Mouse (Mus musculus): Measurements from ENCODE around the gene Lce1b. TPM values are rescaled to one million over a fixed set of nuclear protein-coding genes. Genes with fewer than 3 reads are reported as not detected.

Lce1b gene
- polyA plus RNA-seq, 1 experiment from 2014 or later = not detected

DNA sequence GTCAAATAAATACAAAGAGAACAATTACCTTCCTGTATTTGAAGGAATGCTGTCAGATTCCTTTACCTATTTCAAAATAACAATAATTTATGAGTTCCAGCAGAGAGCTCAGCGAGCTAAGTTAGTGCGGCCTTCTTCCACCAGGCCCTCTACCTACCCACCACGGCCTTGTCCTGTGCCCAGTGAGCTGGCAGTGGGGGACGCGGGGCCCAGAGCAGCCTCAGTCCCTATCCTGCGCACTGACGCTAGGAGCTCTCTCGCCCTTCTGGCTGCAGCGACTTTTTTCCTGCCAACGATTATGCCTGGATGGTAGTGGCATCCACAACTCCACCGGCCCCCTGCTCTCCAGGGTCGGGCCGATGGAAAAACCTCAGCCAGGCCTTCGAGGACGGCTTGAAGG is 16.9 kb downstream of the Lce1b start:
- DNase-seq = no peak
- WGBS = 91% methylated on average over 15 of the region's 15 CpGs

DNA sequence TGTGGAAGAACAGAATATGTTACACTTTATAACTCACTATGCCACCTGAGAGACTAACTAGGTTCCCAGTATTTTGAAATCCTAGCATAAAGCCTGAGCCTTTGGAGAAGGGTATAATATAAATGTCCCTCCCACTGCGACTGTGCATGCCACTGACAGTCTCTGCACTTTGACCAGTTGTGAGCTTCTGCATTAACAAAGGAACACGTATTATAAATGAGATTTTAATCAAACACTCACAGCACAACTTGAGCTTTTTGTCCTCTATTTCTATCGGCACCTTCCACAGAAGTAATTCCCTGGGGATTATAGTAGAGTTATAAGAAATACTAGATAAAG is 18.1 kb downstream of the Lce1b start:
- no peaks in the 10 kb centered on the region for H3K36me3 ChIP-seq (ENCODE audit: insufficient read depth)
- H3K9me3 ChIP-seq (ENCODE audit: low read depth, low read length) = no peaks in the 10 kb centered on the region
- H3K4me3 ChIP-seq (ENCODE audit: low read depth, low read length) = no peak overlapping the region
- DNase-seq (no peak), ATAC-seq (ENCODE audit: insufficient read depth) (no peak)
- H3K27me3 ChIP-seq (ENCODE audit: insufficient read depth, low read length) = no peaks in the 10 kb centered on the region
- WGBS = 65% methylated on average over 3 of the region's 3 CpGs
- no peak overlapping the region for H3K9ac ChIP-seq
- no peak for TF ChIP-seq CTCF (IDR thresholded peaks at IDR 0.05; ENCODE audit: low read depth)
- no peak overlapping the region for H3K4me2 ChIP-seq
- H3K4me1 ChIP-seq (ENCODE audit: insufficient read depth) = no peaks in the 10 kb centered on the region
- H3K27ac ChIP-seq (ENCODE audit: low read depth) = no peak overlapping the region

More for the DNA sequence above, 16.9 kb downstream of the Lce1b start:
- Histone ChIP-seq H3K4me2 (no peak overlapping the region), H3K27ac (ENCODE audit: low read depth) (no peak overlapping the region), H3K9ac (no peak overlapping the region), H3K36me3 (ENCODE audit: insufficient read depth) (no peaks in the 10 kb centered on the region), H3K27me3 (ENCODE audit: insufficient read depth, low read length) (no peaks in the 10 kb centered on the region), H3K4me3 (ENCODE audit: low read depth, low read length) (no peak overlapping the region), H3K4me1 (ENCODE audit: insufficient read depth) (no peaks in the 10 kb centered on the region), H3K9me3 (ENCODE audit: low read depth, low read length) (no peaks in the 10 kb centered on the region)
- ATAC-seq (ENCODE audit: insufficient read depth) = no peak
- TF ChIP-seq CTCF (IDR thresholded peaks at IDR 0.05; ENCODE audit: low read depth) = no peak

DNA sequence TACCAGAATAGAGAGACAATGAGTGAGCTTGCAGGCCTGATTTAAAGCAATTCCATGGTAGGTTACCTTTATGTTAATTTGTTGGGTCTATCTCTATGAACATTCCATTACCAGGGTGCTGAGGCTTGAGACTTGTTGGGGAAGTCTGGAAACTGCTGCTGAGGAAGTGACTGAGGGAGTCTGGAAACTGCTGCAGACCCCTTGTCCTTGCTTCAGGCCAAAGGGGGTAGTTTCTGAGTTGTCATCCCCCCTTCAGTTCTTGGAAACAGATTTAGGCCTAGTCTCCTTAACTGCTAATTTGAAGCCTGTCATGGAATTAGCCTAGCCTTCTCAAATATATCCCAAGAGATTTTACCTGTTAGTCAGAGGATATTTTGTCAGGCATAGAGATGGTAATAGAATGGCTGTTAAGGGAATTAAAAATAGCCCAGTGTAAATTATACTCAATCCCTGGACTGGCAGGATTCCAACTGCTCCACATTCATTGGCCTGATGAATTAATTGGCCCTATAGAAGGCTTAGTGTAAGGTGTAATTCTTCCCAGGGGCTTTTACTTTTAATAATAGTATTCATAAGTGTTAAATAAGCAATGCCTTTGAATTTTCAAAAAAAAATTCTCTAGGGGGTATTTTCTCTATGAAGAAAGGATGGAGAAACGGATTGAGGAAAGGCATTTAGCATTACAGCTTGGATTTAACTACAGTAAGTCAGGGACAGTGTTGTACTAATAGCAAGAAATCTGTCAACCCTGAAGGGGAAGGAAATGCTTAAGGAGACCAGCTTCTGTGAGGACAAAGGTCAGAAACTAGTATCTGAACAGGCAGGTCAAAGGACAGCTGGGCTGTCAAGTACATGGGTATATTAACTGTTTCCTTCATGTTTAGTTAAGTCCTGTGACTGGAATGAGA is 18.7 kb downstream of the Lce1b start:
- Histone ChIP-seq H3K4me1 (ENCODE audit: insufficient read depth) (no peaks in the 10 kb centered on the region), H3K4me3 (ENCODE audit: low read depth, low read length) (no peak overlapping the region), H3K27me3 (ENCODE audit: insufficient read depth, low read length) (no peaks in the 10 kb centered on the region), H3K36me3 (ENCODE audit: insufficient read depth) (no peaks in the 10 kb centered on the region), H3K9ac (no peak overlapping the region), H3K27ac (ENCODE audit: low read depth) (no peak overlapping the region), H3K9me3 (ENCODE audit: low read depth, low read length) (no peaks in the 10 kb centered on the region), H3K4me2 (no peak overlapping the region)
- 56% methylated on average over 1 of the region's 1 CpGs for WGBS
- no peak for ATAC-seq (ENCODE audit: insufficient read depth)
- no peak for TF ChIP-seq CTCF (IDR thresholded peaks at IDR 0.05; ENCODE audit: low read depth)
- DNase-seq = no peak

DNA sequence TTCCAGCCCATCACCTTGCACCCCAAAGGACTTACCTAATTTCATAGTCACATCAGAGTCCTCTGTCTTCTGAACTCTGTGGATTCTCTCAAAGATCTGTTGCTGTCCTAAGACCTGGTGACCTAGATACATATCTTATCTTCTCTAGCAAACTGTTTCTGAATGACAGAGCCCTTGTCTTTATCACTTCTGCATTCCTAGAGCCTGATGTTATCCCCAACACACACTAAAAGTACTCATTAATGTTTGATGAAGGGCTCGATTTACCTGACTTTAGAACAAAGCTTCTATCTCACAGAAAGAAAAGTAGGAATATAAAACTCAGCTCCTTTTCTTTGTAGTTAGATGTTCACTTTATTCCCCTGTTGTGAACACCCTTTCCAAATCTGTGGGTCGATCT is 35.2 kb downstream of the Lce1b start, which contains the start of gene Lce6a:
Gene Lce6a, minus strand, starts transcription at position 101 of the 400 bp plus-strand sequence.
- H3K27me3 ChIP-seq (ENCODE audit: insufficient read depth, low read length) = no peaks in the 10 kb centered on the region
- H3K4me3 ChIP-seq (ENCODE audit: low read depth, low read length) = no peak within 1 kb of the TSS
- no peak for TF ChIP-seq CTCF (IDR thresholded peaks at IDR 0.05; ENCODE audit: low read depth)
- no peak within 1 kb of the TSS for H3K27ac ChIP-seq (ENCODE audit: low read depth)
- 47% methylated on average over 2 of the region's 2 CpGs for WGBS
- no peaks in the 10 kb centered on the region for H3K9me3 ChIP-seq (ENCODE audit: low read depth, low read length)
- DNase-seq (no peak), ATAC-seq (ENCODE audit: insufficient read depth) (no peak)
- H3K36me3 ChIP-seq (ENCODE audit: insufficient read depth) = no peaks in the 10 kb centered on the region
- H3K4me2 ChIP-seq = no peak within 1 kb of the TSS
- H3K9ac ChIP-seq = no peak within 1 kb of the TSS
- no peaks in the 10 kb centered on the region for H3K4me1 ChIP-seq (ENCODE audit: insufficient read depth)

DNA sequence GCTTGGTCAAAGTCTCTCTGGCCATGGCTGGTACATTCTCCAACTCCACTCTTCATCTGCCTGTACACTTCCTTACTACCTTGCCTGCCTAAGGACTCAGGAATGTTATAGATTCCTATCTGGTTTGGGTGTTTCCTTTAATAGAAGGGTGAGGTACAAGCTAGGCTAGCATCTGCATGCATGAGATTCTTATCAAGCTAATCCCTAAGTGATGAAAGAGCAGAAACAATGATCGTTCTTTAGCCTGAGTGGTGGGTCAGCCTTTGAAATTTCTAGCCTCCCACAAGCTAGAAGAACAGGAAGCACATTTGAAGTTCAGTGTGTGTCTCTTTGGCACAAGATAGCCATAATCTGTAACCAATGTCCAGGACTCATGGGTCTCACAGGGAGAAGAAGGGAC is 46.9 kb downstream of the Lce1b start:
- 44% methylated on average over 1 of the region's 1 CpGs for WGBS
- Histone ChIP-seq H3K4me3 (ENCODE audit: low read depth, low read length) (no peak overlapping the region), H3K27me3 (ENCODE audit: insufficient read depth, low read length) (no peaks in the 10 kb centered on the region), H3K9me3 (ENCODE audit: low read depth, low read length) (no peaks in the 10 kb centered on the region), H3K27ac (ENCODE audit: low read depth) (no peak overlapping the region), H3K4me1 (ENCODE audit: insufficient read depth) (no peaks in the 10 kb centered on the region), H3K36me3 (ENCODE audit: insufficient read depth) (no peaks in the 10 kb centered on the region), H3K4me2 (no peak overlapping the region), H3K9ac (no peak overlapping the region)
- ATAC-seq (ENCODE audit: insufficient read depth) (no peak), DNase-seq (no peak)
- TF ChIP-seq CTCF (IDR thresholded peaks at IDR 0.05; ENCODE audit: low read depth) = no peak

DNA sequence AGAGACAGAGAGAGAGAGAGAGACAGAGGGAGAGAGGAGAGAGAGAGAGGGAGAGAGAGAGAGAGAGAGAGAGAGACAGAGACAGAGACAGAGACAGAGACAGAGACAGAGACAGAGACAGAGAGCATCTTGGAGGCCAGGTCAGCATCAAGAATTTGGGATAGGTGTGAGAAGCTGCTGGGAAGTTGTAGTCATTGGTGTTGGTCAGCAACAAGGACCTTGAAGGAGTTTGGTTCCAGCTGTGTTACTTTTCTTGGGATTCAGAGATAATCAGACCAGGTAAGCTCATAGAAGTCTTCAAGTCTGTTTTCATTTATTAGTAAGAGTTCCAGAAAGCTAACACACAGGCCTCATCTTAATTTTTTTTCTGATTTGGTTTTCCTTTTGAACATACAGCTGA is 49.3 kb downstream of the Lce1b start, which contains the start of gene 2210017I01Rik:
Gene 2210017I01Rik, minus strand, starts transcription at position 101 of the 400 bp plus-strand sequence.
- H3K36me3 ChIP-seq (ENCODE audit: insufficient read depth) = no peaks in the 10 kb centered on the region
- H3K4me1 ChIP-seq (ENCODE audit: insufficient read depth) = no peaks in the 10 kb centered on the region
- no peak within 1 kb of the TSS for H3K4me2 ChIP-seq
- no peak within 1 kb of the TSS for H3K4me3 ChIP-seq (ENCODE audit: low read depth, low read length)
- ATAC-seq (ENCODE audit: insufficient read depth) = no peak
- no peak for TF ChIP-seq CTCF (IDR thresholded peaks at IDR 0.05; ENCODE audit: low read depth)
- H3K27me3 ChIP-seq (ENCODE audit: insufficient read depth, low read length) = no peaks in the 10 kb centered on the region
- DNase-seq = no peak
- H3K9me3 ChIP-seq (ENCODE audit: low read depth, low read length) = no peaks in the 10 kb centered on the region
- no peak within 1 kb of the TSS for H3K9ac ChIP-seq
- no peak within 1 kb of the TSS for H3K27ac ChIP-seq (ENCODE audit: low read depth)

Other genes starting within 250 kb of the Lce1b start
- not detected in 2 replicates for gene Sprr2i, start 248.9 kb downstream of the Lce1b start, polyA plus RNA-seq (2014; fragmentation: Nextera tagmentation; extraction: Ambion mirVana)
- not detected in 2 replicates for gene Sprr2j-ps, start 238.8 kb downstream of the Lce1b start, polyA plus RNA-seq (2014; fragmentation: Nextera tagmentation; extraction: Ambion mirVana)
- 7.7 and 7.9 TPM in 2 replicates for gene Gm9774, start 227.5 kb downstream of the Lce1b start, polyA plus RNA-seq (2014; fragmentation: Nextera tagmentation; extraction: Ambion mirVana)
- not detected in 2 replicates for gene Sprr2k, start 224.3 kb downstream of the Lce1b start, polyA plus RNA-seq (2014; fragmentation: Nextera tagmentation; extraction: Ambion mirVana)
- gene Sprr1b, start 218.1 kb downstream of the Lce1b start, polyA plus RNA-seq (2014; fragmentation: Nextera tagmentation; extraction: Ambion mirVana) = not detected in 2 replicates
- not detected in 2 replicates for gene Sprr3, start 198.2 kb downstream of the Lce1b start, polyA plus RNA-seq (2014; fragmentation: Nextera tagmentation; extraction: Ambion mirVana)
- gene Sprr1a, start 171.0 kb downstream of the Lce1b start, polyA plus RNA-seq (2014; fragmentation: Nextera tagmentation; extraction: Ambion mirVana) = not detected in 2 replicates
- not detected in 2 replicates for gene Sprr4, start 156.4 kb downstream of the Lce1b start, polyA plus RNA-seq (2014; fragmentation: Nextera tagmentation; extraction: Ambion mirVana)
- gene 2310046K23Rik, start 122.4 kb downstream of the Lce1b start, polyA plus RNA-seq (2014; fragmentation: Nextera tagmentation; extraction: Ambion mirVana) = not detected in 2 replicates
- 0.18 TPM in 1 of 2 replicates, not detected in the other for gene Ivl, start 83.2 kb downstream of the Lce1b start, polyA plus RNA-seq (2014; fragmentation: Nextera tagmentation; extraction: Ambion mirVana)
- not detected in 2 replicates for gene Smcp, start 67.9 kb downstream of the Lce1b start, polyA plus RNA-seq (2014; fragmentation: Nextera tagmentation; extraction: Ambion mirVana)
- not detected in 2 replicates for gene 2210017I01Rik, start 49.4 kb downstream of the Lce1b start, polyA plus RNA-seq (2014; fragmentation: Nextera tagmentation; extraction: Ambion mirVana)
- not detected in 2 replicates for gene Lce6a, start 35.3 kb downstream of the Lce1b start, polyA plus RNA-seq (2014; fragmentation: Nextera tagmentation; extraction: Ambion mirVana)
- not detected in 2 replicates for gene Lce1a1, start 8.6 kb downstream of the Lce1b start, polyA plus RNA-seq (2014; fragmentation: Nextera tagmentation; extraction: Ambion mirVana)
- not detected in 2 replicates for gene Lce1a2, start 13.4 kb upstream of the Lce1b start, polyA plus RNA-seq (2014; fragmentation: Nextera tagmentation; extraction: Ambion mirVana)
- not detected in 2 replicates for gene Lce1c, start 22.3 kb upstream of the Lce1b start, polyA plus RNA-seq (2014; fragmentation: Nextera tagmentation; extraction: Ambion mirVana)
- not detected in 2 replicates for gene Lce1d, start 30.3 kb upstream of the Lce1b start, polyA plus RNA-seq (2014; fragmentation: Nextera tagmentation; extraction: Ambion mirVana)
- gene Lce1e, start 52.1 kb upstream of the Lce1b start, polyA plus RNA-seq (2014; fragmentation: Nextera tagmentation; extraction: Ambion mirVana) = not detected in 2 replicates
- not detected in 2 replicates for gene Lce1f, start 63.4 kb upstream of the Lce1b start, polyA plus RNA-seq (2014; fragmentation: Nextera tagmentation; extraction: Ambion mirVana)
- gene Gm38119, start 82.2 kb upstream of the Lce1b start, polyA plus RNA-seq (2014; fragmentation: Nextera tagmentation; extraction: Ambion mirVana) = not detected in 2 replicates
- gene Lce1g, start 95.4 kb upstream of the Lce1b start, polyA plus RNA-seq (2014; fragmentation: Nextera tagmentation; extraction: Ambion mirVana) = not detected in 2 replicates
- gene Lce1h, start 108.1 kb upstream of the Lce1b start, polyA plus RNA-seq (2014; fragmentation: Nextera tagmentation; extraction: Ambion mirVana) = not detected in 2 replicates
- gene Lce1i, start 122.0 kb upstream of the Lce1b start, polyA plus RNA-seq (2014; fragmentation: Nextera tagmentation; extraction: Ambion mirVana) = not detected in 2 replicates
- gene Lce1j, start 133.6 kb upstream of the Lce1b start, polyA plus RNA-seq (2014; fragmentation: Nextera tagmentation; extraction: Ambion mirVana) = not detected in 2 replicates
- not detected in 2 replicates for gene Lce1k, start 151.0 kb upstream of the Lce1b start, polyA plus RNA-seq (2014; fragmentation: Nextera tagmentation; extraction: Ambion mirVana)
- not detected in 2 replicates for gene Kprp, start 170.3 kb upstream of the Lce1b start, polyA plus RNA-seq (2014; fragmentation: Nextera tagmentation; extraction: Ambion mirVana)
- gene Lce1l, start 194.4 kb upstream of the Lce1b start, polyA plus RNA-seq (2014; fragmentation: Nextera tagmentation; extraction: Ambion mirVana) = not detected in 2 replicates
- not detected in 2 replicates for gene 2310050C09Rik, start 213.3 kb upstream of the Lce1b start, polyA plus RNA-seq (2014; fragmentation: Nextera tagmentation; extraction: Ambion mirVana)

All from lung, embryonic 14.5 days (tissue).